Mouse (Mus musculus) ES-Bruce4 (cell line): ENCODE data around the gene Xlr5a. TPM values are rescaled to one million over a fixed set of nuclear protein-coding genes. Genes with fewer than 3 reads are reported as not detected.
"Not testable (repeated sequence)": the region's sequence is repeated elsewhere in the genome, so short reads cannot be mapped to it uniquely, and the experiment has no call there.

Experiments used
- H3K27ac ChIP-seq: 2 replicates; pipeline ENCODE4 v1.5.1; 2012; ENCODE audit warnings: low read length, inconsistent platforms; ENCODE audit not compliant: insufficient read depth
- H3K27me3 ChIP-seq: 2 replicates; pipeline ENCODE4 v1.6.1; 2012; ENCODE audit warnings: mild to moderate bottlenecking, low read length, inconsistent platforms; ENCODE audit not compliant: control insufficient read depth, poor library complexity, insufficient read depth, severe bottlenecking
- H3K36me3 ChIP-seq: 2 replicates; pipeline ENCODE4 v1.6.1; 2012; ENCODE audit warnings: inconsistent platforms, mild to moderate bottlenecking, low read length, moderate library complexity; ENCODE audit not compliant: control insufficient read depth, poor library complexity, insufficient read depth, severe bottlenecking
- H3K4me1 ChIP-seq: one replicate; pipeline ENCODE4 v1.8.1; 2011; ENCODE audit warnings: low read length; ENCODE audit not compliant: control insufficient read depth, insufficient read depth
- H3K4me3 ChIP-seq: 2 replicates; pipeline ENCODE4 v1.5.1; 2011; ENCODE audit warnings: low read depth, mild to moderate bottlenecking, low read length
- H3K9ac ChIP-seq: 2 replicates; pipeline ENCODE4 v1.6.1; 2012; ENCODE audit warnings: low read depth, mild to moderate bottlenecking, inconsistent platforms; ENCODE audit not compliant: poor library complexity, severe bottlenecking
- H3K9me3 ChIP-seq: replicated peaks from 2 replicates; pipeline ENCODE4 v1.6.1; 2012; ENCODE audit warnings: mild to moderate bottlenecking, low read length, inconsistent platforms; ENCODE audit not compliant: control insufficient read depth, poor library complexity, insufficient read depth, severe bottlenecking
- CTCF ChIP-seq: IDR thresholded peaks from one replicate; pipeline ENCODE4 v1.8.1; 2011; ENCODE audit warnings: low read depth, low read length
- EP300 ChIP-seq: IDR thresholded peaks from 2 replicates; pipeline ENCODE4 v1.6.1; 2011; ENCODE audit warnings: low read depth, low read length; ENCODE audit not compliant: insufficient read depth
- POLR2A ChIP-seq: IDR thresholded peaks from one replicate; pipeline ENCODE4 v1.8.1; 2011; ENCODE audit warnings: low read length; ENCODE audit not compliant: insufficient read depth
- polyA plus RNA-seq: library from polyadenylated mRNA; stranded (reverse); fragments of >200 nt; gene quantifications from 2 replicates; pipeline ENCODE4 v1.2.4, GENCODE M21; 2011; ENCODE audit warnings: low read depth; ENCODE audit not compliant: missing spikeins, insufficient read depth, insufficient read length

The Xlr5a gene
- polyA plus RNA-seq, 1 experiment, result not detected

DNA sequence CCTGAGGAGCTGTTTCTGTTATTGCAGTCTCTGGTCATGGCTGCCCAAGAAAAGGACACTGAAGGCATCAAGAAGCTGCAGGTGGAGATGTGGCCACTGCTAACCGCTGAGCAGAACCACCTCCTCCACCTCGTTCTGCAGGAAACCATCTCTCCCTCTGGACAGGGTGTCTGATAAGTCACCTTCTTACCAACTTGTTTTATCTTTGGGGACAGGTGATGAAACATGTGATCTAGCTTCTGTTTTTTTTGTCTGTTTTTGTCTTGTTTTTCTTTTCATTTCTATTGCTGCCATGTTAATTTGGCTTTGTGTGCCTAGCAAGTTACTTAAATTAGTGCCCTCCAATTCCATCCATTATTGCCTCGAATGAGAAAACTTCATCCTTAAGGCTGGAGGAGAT lies 63.5 kb downstream of the Xlr5a start:
- no peak for TF ChIP-seq EP300
- TF ChIP-seq POLR2A, result no peak
- TF ChIP-seq CTCF, result no peak
- Histone ChIP-seq H3K36me3 (no peaks in the 10 kb centered on the region), H3K9me3 (no peaks in the 10 kb centered on the region), H3K4me3 (peak overlapping the region; percentile 65; the same call in 1 of the 2 replicates), H3K9ac (peak overlapping the region; percentile 80; the same call in 1 of the 2 replicates), H3K4me1 (no peaks in the 10 kb centered on the region), H3K27me3 (no peaks in the 10 kb centered on the region), H3K27ac (no peak overlapping the region)

DNA sequence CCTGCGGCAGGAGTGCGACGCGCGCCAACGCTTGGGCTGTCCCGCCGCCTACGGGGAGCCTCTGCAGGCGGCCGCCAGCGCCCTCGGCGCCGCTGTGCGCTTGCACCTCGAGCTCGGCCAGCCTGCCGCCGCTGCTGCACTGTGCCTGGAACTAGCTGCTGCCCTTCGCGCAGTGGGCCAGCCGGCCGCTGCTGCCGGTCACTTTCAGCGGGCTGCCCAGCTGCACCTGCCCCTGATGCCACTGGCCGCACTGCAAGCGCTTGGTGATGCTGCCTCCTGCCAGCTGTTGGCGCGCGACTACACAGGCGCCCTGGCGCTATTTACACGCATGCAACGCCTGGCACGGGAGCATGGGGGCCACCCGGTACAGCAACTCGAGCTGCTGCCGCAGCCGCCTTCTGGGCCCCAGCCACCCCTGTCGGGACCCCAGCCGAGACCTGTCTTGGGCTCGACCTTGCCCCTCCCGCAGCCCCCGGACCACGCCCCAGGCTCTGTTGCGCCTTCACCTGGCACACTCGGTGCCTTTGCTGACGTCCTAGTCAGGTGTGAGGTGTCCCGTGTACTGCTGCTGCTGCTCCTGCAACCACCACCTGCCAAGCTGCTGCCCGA lies 64.1 kb downstream of the Xlr5a start:
- H3K27me3 ChIP-seq, result no peaks in the 10 kb centered on the region
- H3K4me3 ChIP-seq, result peak overlapping the region; percentile 65
- H3K9me3 ChIP-seq, result no peaks in the 10 kb centered on the region
- no peaks in the 10 kb centered on the region for H3K4me1 ChIP-seq
- TF ChIP-seq EP300, result no peak
- TF ChIP-seq POLR2A, result no peak
- no peak for TF ChIP-seq CTCF
- no peak overlapping the region for H3K27ac ChIP-seq
- H3K9ac ChIP-seq, result peak overlapping the region; percentile 80
- H3K36me3 ChIP-seq, result no peaks in the 10 kb centered on the region

GRCm38 (mm10) chrX:73227914-73228605 lies 64.7 kb downstream of the Xlr5a start, which contains the start of gene F8a:
Gene F8a, plus strand, starts transcription at chrX:73228291.
- Histone ChIP-seq H3K36me3 (no peaks in the 10 kb centered on the region), H3K9ac (peak within 1 kb of the TSS; percentile 80), H3K4me3 (peak within 1 kb of the TSS; percentile 65), H3K27ac (no peak within 1 kb of the TSS; the same call in 1 of the 2 replicates), H3K4me1 (no peaks in the 10 kb centered on the region), H3K27me3 (no peaks in the 10 kb centered on the region), H3K9me3 (no peaks in the 10 kb centered on the region)
- TF ChIP-seq CTCF, result no peak
- TF ChIP-seq POLR2A, result peak; percentile 29
- no peak for TF ChIP-seq EP300

- no peaks in the 10 kb centered on the region for H3K4me1 ChIP-seq
- no peaks in the 10 kb centered on the region for H3K36me3 ChIP-seq
- no peaks in the 10 kb centered on the region for H3K27me3 ChIP-seq
- H3K27ac ChIP-seq, result no peak overlapping the region
- H3K4me3 ChIP-seq, result no peak overlapping the region
- no peak overlapping the region for H3K9ac ChIP-seq
- no peaks in the 10 kb centered on the region for H3K9me3 ChIP-seq
- TF ChIP-seq POLR2A (no peak), CTCF (no peak), EP300 (no peak)
Observed at GRCm38 (mm10) chrX:73225365-73225764, 67.4 kb downstream of the Xlr5a start.

GRCm38 (mm10) chrX:73213819-73214564 lies 78.8 kb downstream of the Xlr5a start, which contains the start of gene Xlr4b:
Gene Xlr4b, plus strand, starts transcription at chrX:73214333.
- H3K27me3 ChIP-seq, H3K9ac ChIP-seq, H3K9me3 ChIP-seq, H3K4me3 ChIP-seq, H3K27ac ChIP-seq, H3K36me3 ChIP-seq, H3K4me1 ChIP-seq: not testable (repeated sequence)

- not testable (repeated sequence) for H3K9me3 ChIP-seq, H3K27me3 ChIP-seq, H3K9ac ChIP-seq, H3K27ac ChIP-seq, H3K4me3 ChIP-seq, H3K4me1 ChIP-seq, H3K36me3 ChIP-seq
Observed at GRCm38 (mm10) chrX:73191934-73192333, 100.8 kb downstream of the Xlr5a start, which contains the start of gene Xlr3b. Gene Xlr3b, plus strand, starts transcription at chrX:73192207.

DNA sequence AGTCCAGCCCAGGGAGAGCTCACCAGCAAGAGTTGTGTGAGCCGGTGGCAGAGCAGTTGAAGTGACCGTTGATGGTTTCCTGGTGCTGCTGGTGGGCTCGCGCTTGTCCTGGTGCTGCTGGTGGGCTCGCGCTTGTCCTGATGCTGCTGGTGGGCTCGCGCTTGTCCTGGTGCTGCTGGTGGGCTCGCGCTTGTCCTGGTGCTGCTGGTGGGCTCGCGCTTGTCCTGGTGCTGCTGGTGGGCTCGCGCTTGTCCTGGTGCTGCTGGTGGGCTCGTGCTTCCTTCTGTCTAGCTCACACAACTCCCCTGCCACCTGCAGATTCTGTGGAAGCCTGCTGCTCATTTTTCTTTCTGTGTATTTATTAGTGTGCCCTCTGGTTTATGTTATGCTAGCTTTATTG lies 115.9 kb downstream of the Xlr5a start, which contains the start of gene Spin2d:
TSS of gene Spin2d (minus strand) at position 101 of the 400 bp plus-strand sequence.
- H3K27ac ChIP-seq, H3K36me3 ChIP-seq, H3K9ac ChIP-seq, H3K27me3 ChIP-seq, H3K9me3 ChIP-seq, H3K4me1 ChIP-seq, H3K4me3 ChIP-seq: not testable (repeated sequence)

DNA sequence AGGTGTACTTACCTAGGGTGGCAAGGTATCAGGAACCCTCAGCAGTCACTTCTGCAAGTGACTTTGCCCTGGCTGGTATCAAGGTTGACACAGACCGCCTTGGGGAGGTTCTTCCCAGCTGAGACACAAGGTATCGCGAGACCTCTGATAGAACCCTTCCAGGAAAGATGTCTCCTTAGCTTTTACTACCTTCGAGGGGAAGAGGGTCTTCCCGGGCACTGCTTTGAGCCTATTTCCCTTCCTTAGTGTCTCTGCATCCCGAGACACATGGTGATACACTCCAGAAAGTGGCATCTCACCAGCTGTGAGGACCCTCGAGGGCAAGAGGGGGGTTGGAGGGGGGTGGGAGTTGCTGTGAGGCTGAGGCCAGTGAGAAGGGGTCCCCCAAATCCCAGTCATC lies 143.4 kb downstream of the Xlr5a start, which contains the start of gene DXBay18:
TSS of gene DXBay18 (minus strand) at position 101 of the 400 bp plus-strand sequence.
- not testable (repeated sequence) for H3K9ac ChIP-seq, H3K4me1 ChIP-seq, H3K4me3 ChIP-seq, H3K36me3 ChIP-seq, H3K9me3 ChIP-seq, H3K27me3 ChIP-seq, H3K27ac ChIP-seq
